Mouse (Mus musculus) neutrophil, adult 83 days (primary cell): ENCODE measurements around the gene Babam1. TPM values are rescaled to one million over a fixed set of nuclear protein-coding genes. Genes with fewer than 3 reads are reported as not detected.

Source experiments
- total RNA-seq, 2 experiments: library from RNA; stranded (reverse); gene quantifications; one replicate each; pipeline ENCODE4 v1.2.4; 2023

Babam1 gene
- total RNA-seq, result 10 to 100 TPM; 60.0 to 62.4 TPM

DNA sequence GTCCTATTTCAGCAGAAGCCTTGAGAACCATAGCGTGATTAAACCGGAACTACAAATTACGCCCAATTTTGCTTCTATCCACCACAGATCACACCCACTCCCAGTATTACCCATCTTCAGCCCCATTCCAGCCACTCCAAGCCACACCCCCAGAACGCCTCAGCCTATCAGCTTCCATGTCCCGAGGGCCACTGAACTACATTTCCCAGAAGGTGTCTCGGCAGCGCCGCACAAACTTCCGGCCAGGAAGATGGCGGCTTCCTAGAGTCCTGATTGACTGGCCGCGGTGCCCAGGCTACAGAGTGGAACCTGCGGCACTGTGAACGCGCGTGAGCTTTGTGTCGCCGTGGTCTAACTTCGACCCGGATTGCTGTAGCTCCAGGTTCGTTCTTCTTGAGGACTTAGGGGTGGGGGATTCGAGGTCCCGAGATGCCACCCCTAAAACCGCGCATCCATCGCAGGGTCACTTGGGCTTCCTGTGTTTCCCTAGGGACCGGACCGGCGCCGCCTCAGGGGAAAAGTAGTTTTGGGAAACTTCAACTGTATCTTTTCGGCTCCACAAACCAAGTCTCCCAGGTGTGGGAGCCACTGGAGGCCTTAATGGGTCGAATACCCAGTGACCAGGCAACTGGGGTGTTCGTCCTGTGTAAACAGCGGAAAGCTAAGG is at the start of gene Babam1:
Gene Babam1, plus strand, starts transcription at position 223 of the 667 bp plus-strand sequence.

DNA sequence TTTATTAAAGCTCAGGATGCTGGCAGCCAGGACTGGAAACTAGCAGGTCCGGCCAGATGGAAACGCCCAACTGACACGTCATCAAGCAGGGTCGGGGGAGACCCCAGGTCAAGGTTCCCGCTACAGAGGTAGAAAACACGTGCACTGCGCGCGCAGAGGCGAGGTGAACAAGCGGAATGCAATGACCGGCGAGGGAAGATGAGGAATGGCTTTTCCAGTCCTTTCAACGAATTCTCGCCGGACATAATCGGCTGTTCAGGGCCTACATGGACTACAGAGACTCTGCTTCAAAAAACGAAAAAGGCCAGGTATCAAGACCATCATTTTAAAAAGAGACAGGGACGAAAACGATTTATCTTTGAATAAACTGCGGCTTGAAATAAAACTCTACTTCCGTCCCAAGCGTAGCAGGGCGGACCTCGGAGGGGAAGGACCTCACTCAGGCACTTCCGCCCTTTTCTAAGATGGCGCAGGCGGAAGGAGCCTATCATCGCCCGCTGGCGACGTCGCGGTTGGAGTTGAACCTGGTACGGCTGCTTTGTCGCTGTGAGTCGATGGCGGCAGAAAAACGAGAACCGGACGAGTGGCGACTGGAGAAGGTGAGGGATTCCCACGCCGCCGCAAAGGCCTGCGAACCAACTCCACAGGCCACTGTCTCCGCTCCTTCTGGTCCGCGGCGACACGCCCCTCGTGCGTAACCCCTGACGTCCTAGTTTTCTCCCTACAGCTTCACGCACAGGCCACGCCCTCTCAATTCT is 29.7 kb upstream of the Babam1 start, which contains the start of gene Use1:
Gene Use1, plus strand, starts transcription at position 78 of the 758 bp plus-strand sequence.

DNA sequence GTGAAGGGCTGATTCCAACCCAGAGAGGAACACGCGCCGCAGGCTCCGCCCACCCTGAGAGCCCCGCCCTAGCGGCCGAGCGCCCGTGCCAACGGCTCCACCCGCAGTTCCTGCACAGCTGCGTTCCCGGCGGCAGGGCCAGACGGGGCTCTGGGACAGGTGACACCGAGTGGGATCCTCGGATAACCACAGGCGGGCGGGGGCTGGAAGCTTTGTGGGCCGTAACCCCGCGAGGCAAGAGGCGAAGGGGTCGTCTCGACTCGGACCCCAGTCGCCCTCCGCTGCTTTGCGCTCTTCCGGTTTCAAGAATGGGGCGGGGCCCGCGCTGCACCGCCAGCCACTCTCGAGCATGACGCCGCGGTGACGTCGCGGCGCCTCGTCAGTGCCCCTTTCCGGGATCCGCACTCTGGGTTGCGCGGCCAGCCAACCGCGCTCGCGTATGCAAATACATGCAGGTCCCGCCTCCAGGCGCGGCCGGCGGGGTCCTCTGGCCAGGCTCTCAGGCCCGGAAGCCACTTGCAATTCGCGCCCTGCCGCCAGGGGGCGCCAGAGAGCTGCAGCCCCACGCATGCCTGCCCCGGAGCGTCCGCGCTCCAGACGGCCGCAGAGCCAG is 25.3 kb upstream of the Babam1 start, which contains the start of gene Ocel1:
Gene Ocel1, plus strand, starts transcription at position 63 of the 613 bp plus-strand sequence.

DNA sequence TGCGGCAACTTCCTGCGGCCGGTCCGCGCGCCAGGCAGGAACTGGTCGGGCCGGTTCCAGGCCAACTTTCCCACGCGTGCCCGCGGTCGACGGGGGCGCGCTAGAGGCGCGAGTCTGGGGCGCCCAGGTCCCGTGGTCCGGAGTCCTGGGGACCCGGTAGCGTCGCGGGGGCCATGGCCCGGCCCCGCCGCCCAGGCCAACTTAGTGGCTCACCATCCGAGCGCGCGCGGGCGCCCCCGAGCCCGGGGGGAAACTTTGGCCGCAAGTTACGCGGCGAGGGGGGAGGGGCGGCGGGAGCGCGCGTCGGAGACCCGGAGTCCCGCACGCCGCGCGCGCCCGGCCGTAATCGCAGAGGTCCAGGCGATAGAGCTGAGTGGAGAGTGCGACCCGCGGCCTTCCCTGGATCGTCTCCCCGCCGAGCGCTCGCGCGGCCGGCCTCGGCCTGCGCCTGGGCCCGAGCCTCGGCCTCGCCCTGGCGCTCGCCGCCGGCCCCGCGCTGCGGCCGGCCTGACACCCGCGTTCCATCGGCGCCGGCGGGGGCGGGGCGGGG is 15.2 kb upstream of the Babam1 start, which contains the start of gene Nr2f6:
Gene Nr2f6, minus strand, starts transcription at position 540 of the 550 bp plus-strand sequence.

DNA sequence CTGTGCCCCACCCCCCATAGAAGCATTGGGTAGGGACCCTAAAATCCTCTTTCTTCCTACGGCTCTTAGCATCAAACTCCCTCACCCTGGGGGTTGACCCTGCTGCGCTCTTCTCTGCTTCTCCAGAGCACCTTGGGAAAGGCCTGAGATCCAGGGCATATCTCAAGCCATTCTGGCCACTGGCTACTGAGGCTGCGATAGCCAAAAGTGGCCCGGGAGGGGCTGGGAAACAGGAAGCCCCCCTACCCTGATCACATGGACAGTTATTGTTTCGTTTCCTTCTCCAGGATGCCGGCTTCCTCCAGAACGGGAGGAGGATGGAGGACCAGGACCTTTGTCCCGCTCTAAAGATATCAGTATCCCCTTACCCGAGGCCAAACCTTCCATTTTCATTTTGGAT is 1.0 kb upstream of the Babam1 start, which contains the start of gene Ushbp1:
Gene Ushbp1, minus strand, starts transcription at position 174 of the 400 bp plus-strand sequence.

DNA sequence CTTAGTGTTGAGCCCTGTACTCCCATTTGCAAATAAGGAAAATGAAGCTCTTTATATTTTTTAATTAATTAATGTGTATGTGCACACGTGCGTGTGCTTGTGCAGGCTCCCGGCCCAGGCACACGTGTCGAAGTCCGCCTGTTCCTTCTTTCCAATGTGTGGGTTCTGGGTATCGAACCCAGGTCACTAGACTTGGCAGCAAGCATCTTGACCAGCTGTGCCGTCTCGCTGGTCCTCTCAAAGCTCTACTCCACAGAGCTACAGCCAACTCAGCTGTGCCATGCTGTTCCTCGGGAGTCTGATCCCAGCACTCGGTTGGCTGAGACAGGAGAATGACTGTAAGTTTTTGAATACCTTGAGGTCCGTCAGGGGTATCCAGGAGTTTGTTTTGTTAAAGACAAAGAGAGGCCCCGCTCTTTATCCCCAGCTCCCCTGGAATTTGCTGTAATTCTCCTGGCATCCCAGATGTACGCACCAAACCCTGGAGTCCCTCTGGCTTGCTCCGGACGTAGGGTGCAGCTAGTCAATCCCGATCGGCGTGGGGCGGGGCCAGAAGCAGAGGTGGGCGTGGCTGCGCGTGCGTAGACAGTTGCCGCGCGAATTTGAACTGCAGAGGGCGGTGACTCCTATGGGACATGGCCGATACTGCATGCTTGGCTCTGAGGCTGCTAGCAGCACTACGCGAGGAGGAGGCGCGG is 8.9 kb downstream of the Babam1 start, which contains the start of gene Ankle1:
Gene Ankle1, plus strand, starts transcription at position 610 of the 698 bp plus-strand sequence.

Other genes starting within 250 kb of the Babam1 start
- gene Myo9b, start 124.1 kb upstream of the Babam1 start, total RNA-seq, result 100 to 1,000 TPM; 124 to 131 TPM
- 10 to 100 TPM; 47.8 to 58.5 TPM for gene Haus8, start 123.9 kb upstream of the Babam1 start, total RNA-seq
- 100 to 1,000 TPM; 149 to 154 TPM for gene Use1, start 30.0 kb upstream of the Babam1 start, total RNA-seq
- gene Ocel1, start 25.6 kb upstream of the Babam1 start, total RNA-seq, result 10 to 100 TPM; 19.8 to 20.1 TPM
- gene Nr2f6, start 14.9 kb upstream of the Babam1 start, total RNA-seq, result 1 to 10 TPM; 7.2 to 8.2 TPM
- under 1 TPM in 1 of 2 experiments, not detected in 1; 0.39 TPM for gene Ushbp1, start 1.1 kb upstream of the Babam1 start, total RNA-seq
- gene Ankle1, start 9.1 kb downstream of the Babam1 start, total RNA-seq, result 10 to 100 TPM; 18.6 to 22.4 TPM
- 1 to 10 TPM; 4.8 to 5.6 TPM for gene Abhd8, start 66.8 kb downstream of the Babam1 start, total RNA-seq
- gene Mrpl34, start 68.1 kb downstream of the Babam1 start, total RNA-seq, result 10 to 100 TPM; 33.7 to 34.1 TPM
- 10 to 100 TPM; 72.6 to 81.2 TPM for gene Dda1, start 72.3 kb downstream of the Babam1 start, total RNA-seq
- 1 to 10 TPM; 3.4 to 4.5 TPM for gene Ano8, start 89.1 kb downstream of the Babam1 start, total RNA-seq
- 10 to 100 TPM; 11.0 to 13.3 TPM for gene Gtpbp3, start 91.2 kb downstream of the Babam1 start, total RNA-seq
- under 1 TPM; 0.40 to 0.44 TPM for gene Plvap, start 114.9 kb downstream of the Babam1 start, total RNA-seq
- gene Ccdc194, start 128.8 kb downstream of the Babam1 start, total RNA-seq, result under 1 TPM; 0.31 to 0.38 TPM
- 10 to 100 TPM; 20.1 to 22.3 TPM for gene Bst2, start 140.6 kb downstream of the Babam1 start, total RNA-seq
- 10 to 100 TPM; 27.2 to 31.8 TPM for gene Mvb12a, start 146.1 kb downstream of the Babam1 start, total RNA-seq
- under 1 TPM in 1 of 2 experiments, not detected in 1; 0.42 TPM for gene Tmem221, start 162.0 kb downstream of the Babam1 start, total RNA-seq
- gene Nxnl1, start 169.7 kb downstream of the Babam1 start, total RNA-seq, result not detected
- gene Slc27a1, start 172.0 kb downstream of the Babam1 start, total RNA-seq, result 1 to 10 TPM in 1 of 2 experiments, under 1 TPM in 1; 0.88 to 1.3 TPM
- gene Pgls, start 195.3 kb downstream of the Babam1 start, total RNA-seq, result 10 to 100 TPM; 83.8 to 84.4 TPM
- 1 to 10 TPM; 5.6 to 7.0 TPM for gene Fam129c, start 200.8 kb downstream of the Babam1 start, total RNA-seq
- gene Colgalt1, start 214.1 kb downstream of the Babam1 start, total RNA-seq, result 10 to 100 TPM; 46.9 to 48.6 TPM